Mouse (Mus musculus) adrenal gland, postnatal 4 days (tissue): Measurements from ENCODE around the gene Tmcc2. TPM values are rescaled to one million over a fixed set of nuclear protein-coding genes. Genes with fewer than 3 reads are reported as not detected.
"Not testable (repeated sequence)": the region's sequence is repeated elsewhere in the genome, so short reads cannot be mapped to it uniquely, and the experiment has no call there.

Source experiments
- DNase-seq, 2 experiments: peaks; one replicate each; pipeline ENCODE4 v3.0.0; 2021 to 2022; ENCODE audit warnings: low spot score in 2 of 2, mixed read lengths in 2 of 2
- total RNA-seq, 2 experiments: library from RNA; stranded (reverse); gene quantifications; 2 replicates each; pipeline ENCODE4 v1.2.3; 2021

The Tmcc2 gene
- total RNA-seq, 2 experiments from 2014 or later, result 32.8 to 50.6 TPM

GRCm38 (mm10) chr1:132370681-132371173 is 20.4 kb downstream of the Tmcc2 start:
- no peak for DNase-seq

- DNase-seq, result peak; percentile 46 to 71
These were observed 23.2 kb downstream of the Tmcc2 start for GRCm38 (mm10) chr1:132367692-132368506.

GRCm38 (mm10) chr1:132366937-132367336 is 24.1 kb downstream of the Tmcc2 start:
- DNase-seq, result no peak

GRCm38 (mm10) chr1:132366235-132366634 is 24.8 kb downstream of the Tmcc2 start:
- DNase-seq, result no peak

GRCm38 (mm10) chr1:132365645-132366044 is 25.4 kb downstream of the Tmcc2 start:
- DNase-seq, result no peak

- DNase-seq, result no peak
These were observed 26.1 kb downstream of the Tmcc2 start for GRCm38 (mm10) chr1:132364896-132365557.

- DNase-seq, result no peak
These were observed 26.7 kb downstream of the Tmcc2 start for GRCm38 (mm10) chr1:132364388-132364787.

GRCm38 (mm10) chr1:132361959-132362358 is 29.1 kb downstream of the Tmcc2 start:
- no peak for DNase-seq

- DNase-seq, result no peak
These were observed 34.2 kb downstream of the Tmcc2 start for GRCm38 (mm10) chr1:132356841-132357240.

- DNase-seq, result peak; percentile 48 to 72
These were observed 35.2 kb downstream of the Tmcc2 start for GRCm38 (mm10) chr1:132355841-132356242.

GRCm38 (mm10) chr1:132355162-132355601 is 35.9 kb downstream of the Tmcc2 start:
- no peak for DNase-seq

GRCm38 (mm10) chr1:132354234-132354633 is 36.8 kb downstream of the Tmcc2 start:
- no peak for DNase-seq

GRCm38 (mm10) chr1:132353389-132353788 is 37.7 kb downstream of the Tmcc2 start:
- DNase-seq, result no peak

- DNase-seq, result no peak
These were observed 40.0 kb downstream of the Tmcc2 start for GRCm38 (mm10) chr1:132351058-132351457.

- DNase-seq, result not testable (repeated sequence)
These were observed 41.5 kb downstream of the Tmcc2 start for GRCm38 (mm10) chr1:132349601-132350000.

- not testable (repeated sequence) for DNase-seq
These were observed 42.0 kb downstream of the Tmcc2 start for GRCm38 (mm10) chr1:132349049-132349448.

- DNase-seq, result no peak
These were observed 42.7 kb downstream of the Tmcc2 start for GRCm38 (mm10) chr1:132348401-132348800.

- DNase-seq, result no peak
These were observed 44.1 kb downstream of the Tmcc2 start for GRCm38 (mm10) chr1:132346951-132347350.

- DNase-seq, result no peak
These were observed 44.8 kb downstream of the Tmcc2 start for GRCm38 (mm10) chr1:132346134-132346851.

GRCm38 (mm10) chr1:132345514-132345913 is 45.6 kb downstream of the Tmcc2 start:
- DNase-seq, result no peak

- DNase-seq, result no peak
These were observed 47.4 kb downstream of the Tmcc2 start for GRCm38 (mm10) chr1:132343656-132344055.

- DNase-seq, result no peak
These were observed 47.9 kb downstream of the Tmcc2 start for GRCm38 (mm10) chr1:132343191-132343590.
